7 mouse cellular contexts compared by ENCODE assay signal in genomic region chr11:61950632-61951031, GRCm38 (mm10). TPM values are rescaled to one million over a fixed set of nuclear protein-coding genes. Genes with fewer than 3 reads are reported as not detected.
A peak's percentile ranks its signal among the peaks of the same experiment; 100 is the strongest.
DNase-seq lines count a peak whose midpoint lies in the region; ATAC-seq and TF ChIP-seq lines count a peak whose summit lies in the region.

No protein-coding gene starts in this region.

- peak; percentile 45; the same call in 1 of the 2 replicates for TF ChIP-seq EP300 in heart, adult 2 months (IDR thresholded peaks at IDR 0.05; ENCODE audit: insufficient read depth, low read depth, low read length)

- H3K27me3 ChIP-seq in E14TG2a.4 (ENCODE audit: insufficient read depth, low read length), result no peaks in the 10 kb centered on the region
- H3K27me3 ChIP-seq in heart, adult 2 months (ENCODE audit: control insufficient read depth, insufficient read depth, low read length), result no peaks in the 10 kb centered on the region
- H3K27me3 ChIP-seq in lung, embryonic 14.5 days (ENCODE audit: insufficient read depth, low read length), result no peaks in the 10 kb centered on the region

- no peak overlapping the region for H3K27ac ChIP-seq in heart, adult 2 months
- no peak overlapping the region for H3K27ac ChIP-seq in lung, embryonic 14.5 days (ENCODE audit: low read depth)

- TF ChIP-seq POLR2A in heart, adult 2 months (IDR thresholded peaks at IDR 0.05; ENCODE audit: insufficient read depth, low read depth, low read length), result no peak

- TF ChIP-seq CTCF in E14TG2a.4 (conservative IDR thresholded peaks at IDR 0.05; ENCODE audit: low read length), result peak; percentile 89
- peak; percentile 94 for TF ChIP-seq CTCF in heart, adult 2 months (IDR thresholded peaks at IDR 0.05)
- TF ChIP-seq CTCF in lung, embryonic 14.5 days (IDR thresholded peaks at IDR 0.05; ENCODE audit: low read depth), result peak; percentile 94

- peaks cover 10% of the 10 kb centered on the region; the same call in 1 of the 2 replicates for H3K4me1 ChIP-seq in E14TG2a.4 (replicated peaks; ENCODE audit: low read depth, low read length)
- H3K4me1 ChIP-seq in heart, adult 2 months (ENCODE audit: control insufficient read depth, insufficient read depth, low read length), result peaks cover 2% of the 10 kb centered on the region
- no peaks in the 10 kb centered on the region for H3K4me1 ChIP-seq in lung, embryonic 14.5 days (ENCODE audit: insufficient read depth)

- H3K9ac ChIP-seq in heart, adult 2 months (ENCODE audit: low read depth, low read length), result no peak overlapping the region
- no peak overlapping the region for H3K9ac ChIP-seq in lung, embryonic 14.5 days

- H3K79me2 ChIP-seq in heart, adult 2 months (replicated peaks; ENCODE audit: control insufficient read depth, insufficient read depth, low read length), result no peaks in the 10 kb centered on the region

- intact Hi-C loops in heart, adult 2 months (cut with DNase I), result loop anchor here (2.0 kb wide), 1 partner anchor 330 kb away; the partner anchor contains the start of genes Ttc19 and Zswim7

- no peak overlapping the region; the same call in 1 of the 2 replicates for H3K4me2 ChIP-seq in lung, embryonic 14.5 days

- peak; percentile 63 to 85 for DNase-seq in heart, adult 2 months
- peak; percentile 65 to 83 for DNase-seq in layer of hippocampus, adult 8-10 months (ENCODE audit: low spot score in 2 of 2)
- DNase-seq in lung, embryonic 14.5 days, result peak; percentile 93
- peak; percentile 47 for DNase-seq in skeletal muscle tissue, adult 2 months (ENCODE audit: low read depth, low spot score)

- WGBS in heart, adult 2 months, result 19% methylated on average over 10 of the region's 10 CpGs
- 13% methylated on average over 10 of the region's 10 CpGs for WGBS in lung, embryonic 14.5 days

- H3K4me3 ChIP-seq in E14TG2a.4 (replicated peaks; ENCODE audit: low read length), result no peak overlapping the region
- H3K4me3 ChIP-seq in heart, adult 2 months, result no peak overlapping the region
- H3K4me3 ChIP-seq in lung, embryonic 14.5 days (ENCODE audit: low read depth, low read length), result no peak overlapping the region

- no peaks in the 10 kb centered on the region for H3K36me3 ChIP-seq in E14TG2a.4 (ENCODE audit: insufficient read depth, low read length)
- H3K36me3 ChIP-seq in heart, adult 2 months (ENCODE audit: control insufficient read depth, insufficient read depth, low read length), result no peaks in the 10 kb centered on the region
- H3K36me3 ChIP-seq in lung, embryonic 14.5 days (ENCODE audit: insufficient read depth), result no peaks in the 10 kb centered on the region

- H3K9me3 ChIP-seq in E14TG2a.4 (ENCODE audit: low read length), result peaks cover 14% of the 10 kb centered on the region
- no peaks in the 10 kb centered on the region for H3K9me3 ChIP-seq in lung, embryonic 14.5 days (ENCODE audit: low read depth, low read length)

- ATAC-seq in activated CD4-positive, CD25-positive, alpha-beta regulatory T cell, adult 4 months, result peak; percentile 54
- ATAC-seq in common myeloid progenitor, adult 5-6 weeks (replicated peaks; ENCODE audit: low read depth, poor library complexity, severe bottlenecking), result peak; percentile 81
- 0 out of 2 replicates have a peak, but pooled peaks have one; percentile 17 for ATAC-seq in lung, embryonic 14.5 days (ENCODE audit: insufficient read depth)

RNA-seq across cellular contexts. Expression of gene Specc1, which starts 5.9 kb away (rescaled TPM):
- 1 to 10 TPM; 2.6 to 3.4 TPM for polyA plus RNA-seq in activated CD4-positive, CD25-positive, alpha-beta regulatory T cell, adult 4 months (2017; shearing (Covaris generic))
- total RNA-seq in common myeloid progenitor, adult 5-6 weeks (2017), result 33.6 and 33.9 TPM in 2 replicates
- total RNA-seq in heart, adult 2 months (2021), result 10 to 100 TPM in 1 of 2 experiments, 1 to 10 TPM in 1; 4.6 to 21.6 TPM
- polyA plus RNA-seq in heart, adult 2 months (2012; rRNA removed), result 2.1 and 3.5 TPM in 2 replicates
- total RNA-seq in layer of hippocampus, adult 8-10 months (2022), result 100 to 1,000 TPM in 1 of 4 experiments, 10 to 100 TPM in 3; 72.3 to 103 (median 91.0) TPM
- polyA plus RNA-seq in lung, embryonic 14.5 days (2014; fragmentation: Nextera tagmentation; extraction: Ambion mirVana), result 13.0 and 13.4 TPM in 2 replicates

RNA-seq across cellular contexts. Expression of gene Akap10, which starts 20.6 kb away (rescaled TPM):
- polyA plus RNA-seq in activated CD4-positive, CD25-positive, alpha-beta regulatory T cell, adult 4 months (2017; shearing (Covaris generic)), result 10 to 100 TPM; 19.4 to 23.8 TPM
- 32.5 and 39.7 TPM in 2 replicates for total RNA-seq in common myeloid progenitor, adult 5-6 weeks (2017)
- 10 to 100 TPM; 12.6 to 13.7 TPM for total RNA-seq in heart, adult 2 months (2021)
- polyA plus RNA-seq in heart, adult 2 months (2012; rRNA removed), result 7.9 and 10.0 TPM in 2 replicates
- 10 to 100 TPM; 29.5 to 39.3 (median 34.1) TPM for total RNA-seq in layer of hippocampus, adult 8-10 months (2022)
- 19.0 and 20.4 TPM in 2 replicates for polyA plus RNA-seq in lung, embryonic 14.5 days (2014; fragmentation: Nextera tagmentation; extraction: Ambion mirVana)

Comparison
In these comparisons a context has a peak if more than half of its experiments do, and no peak if none do; other contexts are left out.
1. ATAC-seq: peak in every context shown above with its lines; median percentile 81 in common myeloid progenitor, adult 5-6 weeks; 54 in activated CD4-positive, CD25-positive, alpha-beta regulatory T cell, adult 4 months; 17 in lung, embryonic 14.5 days.